Mouse (Mus musculus) testis, adult 2 months (tissue): ENCODE data around the gene Oprl1.

ENCODE experiments used
- CTCF ChIP-seq: fragments of 200-500 bp; IDR thresholded peaks from 2 replicates; pipeline ENCODE4 v1.5.1; 2012; ENCODE audit warnings: low read depth, mild to moderate bottlenecking, inconsistent platforms, low read length, moderate library complexity; ENCODE audit not compliant: control insufficient read depth, insufficient read depth, insufficient replicate concordance
- POLR2A ChIP-seq: fragments of 200-500 bp; IDR thresholded peaks from 2 replicates; pipeline ENCODE4 v1.6.1; 2012; ENCODE audit warnings: low read depth, mild to moderate bottlenecking, inconsistent platforms, low read length, moderate library complexity; ENCODE audit not compliant: control insufficient read depth

GRCm38 (mm10) chr2:181679951-181680715 lies 34.7 kb upstream of the Oprl1 start, which contains the start of gene Tcea2:
- TF ChIP-seq CTCF, result no peak; the same call in 1 of the 2 replicates
- no peak for TF ChIP-seq POLR2A
